Mouse (Mus musculus) stomach, postnatal 0 days (tissue): ENCODE results near the gene Gk2.

Source experiments
- CTCF ChIP-seq: IDR thresholded peaks from 2 replicates; pipeline ENCODE4 v1.5.1; 2016; ENCODE audit warnings: antibody characterized with exemption, low read depth, mild to moderate bottlenecking, moderate library complexity
- EP300 ChIP-seq: optimal IDR thresholded peaks from 2 replicates; pipeline ENCODE3; 2016; ENCODE audit warnings: antibody characterized with exemption

GRCm38 (mm10) chr5:97444191-97444590 lies 12.6 kb downstream of the Gk2 start:
- no peak for TF ChIP-seq EP300
- no peak for TF ChIP-seq CTCF
